Comparison of ENCODE assay signal across 17 mouse cellular contexts in genomic region chr14:29805234-29805633, GRCm38 (mm10).
"Had no signal": no experiment of that assay in that cellular context is flagged by ENCODE, and none has a peak within 500 bp of the region (broad histone marks: within the 10 kb centered on the region; RNA-seq: fewer than 3 reads in every experiment).

No protein-coding gene starts in this region.

- DNase-seq: gastrocnemius, adult 2 months; gastrocnemius, postnatal 10 days; gastrocnemius, postnatal 25 days; heart, adult 18-20 months; heart, postnatal 10 days; heart, postnatal 36 days; kidney, adult 11 months; kidney, adult 2 months; kidney, adult 9 months; kidney, postnatal 14 days; kidney, postnatal 36 days; layer of hippocampus, adult 9-11 months; layer of hippocampus, postnatal 36 days; left cerebral cortex, postnatal 4 days had no signal

- ATAC-seq: hindbrain, postnatal 0 days; intestine, embryonic 16.5 days; liver, embryonic 12.5 days had no signal
